Mouse (Mus musculus) adrenal gland, postnatal 4 days (tissue): ENCODE measurements around the gene Celf2. TPM values are rescaled to one million over a fixed set of nuclear protein-coding genes. Genes with fewer than 3 reads are reported as not detected.

Source experiments
- DNase-seq, 2 experiments: peaks; one replicate each; pipeline ENCODE4 v3.0.0; 2021 to 2022; ENCODE audit warnings: low spot score in 2 of 2, mixed read lengths in 2 of 2
- total RNA-seq, 2 experiments: library from RNA; stranded (reverse); gene quantifications; 2 replicates each; pipeline ENCODE4 v1.2.3; 2021

Gene Celf2
- total RNA-seq, 2 experiments from 2014 or later: 50.7 to 51.7 TPM

DNA sequence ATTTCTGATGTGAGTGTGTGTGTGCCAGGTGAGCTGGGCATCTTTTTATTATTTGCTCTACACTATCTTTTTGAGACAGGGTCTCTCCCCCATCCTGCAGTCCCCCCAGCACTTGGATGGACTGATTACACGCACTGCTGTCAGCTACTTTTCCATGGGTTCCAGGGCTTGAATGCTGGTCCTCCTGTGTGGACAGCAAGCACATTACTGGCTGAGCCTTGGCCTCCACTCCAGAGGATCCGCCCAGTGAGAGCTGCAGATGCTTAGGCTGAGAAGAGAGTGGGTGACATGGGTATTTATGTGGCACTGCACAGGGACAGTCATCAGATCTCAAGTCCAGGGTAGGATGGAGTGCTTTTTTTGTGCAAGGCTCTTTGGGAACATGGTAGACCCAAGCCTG is 981.3 kb downstream of the Celf2 start:
- no peak for DNase-seq

DNA sequence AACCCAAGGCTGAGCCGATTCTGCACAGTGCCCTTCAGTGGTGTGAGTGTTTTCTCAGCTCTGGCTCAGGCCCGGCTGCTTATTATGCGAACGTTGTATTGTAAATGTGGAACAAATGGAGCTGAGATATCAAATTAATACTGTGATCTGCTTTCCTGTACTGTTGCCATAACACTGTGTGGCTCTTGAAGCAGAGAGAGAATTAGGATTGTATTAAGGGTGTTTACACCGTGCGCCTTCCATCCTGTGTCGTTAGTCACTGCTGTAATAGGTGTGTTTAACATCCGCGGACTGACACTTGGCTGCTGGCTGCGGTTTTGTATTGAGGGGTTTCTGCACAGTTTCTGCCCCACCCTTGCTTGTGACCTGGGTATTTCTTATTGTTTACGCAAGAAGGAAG is 982.5 kb downstream of the Celf2 start:
- DNase-seq: no peak

DNA sequence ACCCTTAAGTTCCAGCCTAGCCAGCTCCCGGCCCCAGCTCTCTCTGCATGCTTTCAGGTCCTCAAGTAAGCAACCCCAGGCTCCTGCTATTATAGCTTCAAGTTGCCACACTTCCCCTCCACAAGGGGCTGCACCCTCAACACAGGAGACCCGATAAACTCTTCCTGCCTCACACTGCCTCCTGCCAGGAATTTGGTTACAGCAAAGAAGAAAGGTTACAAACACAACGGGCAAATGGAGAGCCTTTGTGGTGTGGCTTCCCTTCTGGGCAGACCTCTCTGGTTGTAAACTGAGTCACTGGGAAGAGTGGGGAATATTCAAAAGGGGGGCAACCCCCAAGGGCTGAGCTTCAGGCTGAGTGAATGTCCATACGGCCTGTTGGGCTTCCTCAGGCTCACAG is 983.1 kb downstream of the Celf2 start:
- no peak for DNase-seq

- no peak for DNase-seq
These were observed 985.5 kb downstream of the Celf2 start for GRCm38 (mm10) chr2:6523924-6524300.

- DNase-seq: no peak
These were observed 986.0 kb downstream of the Celf2 start for GRCm38 (mm10) chr2:6523261-6523923.

DNA sequence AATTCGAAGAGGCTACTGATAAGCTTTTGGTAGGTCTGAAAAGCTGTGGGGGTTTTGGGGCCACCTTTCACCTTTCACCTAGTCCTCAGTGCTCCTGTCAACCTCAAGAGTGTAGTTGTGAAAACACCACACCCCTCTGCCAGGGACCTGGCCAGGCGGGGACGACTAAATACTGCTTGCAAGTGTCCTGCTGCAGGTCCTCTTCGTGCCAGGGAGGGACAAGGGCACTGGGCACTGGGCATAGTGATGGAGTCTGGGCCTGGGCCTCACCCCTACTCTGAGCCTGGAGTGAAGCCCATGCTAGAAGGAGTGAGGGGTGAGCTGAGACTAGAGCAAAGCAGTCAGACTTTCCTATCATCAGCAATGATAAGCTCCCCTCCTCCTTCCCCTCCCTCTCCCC is 987.0 kb downstream of the Celf2 start:
- no peak for DNase-seq

GRCm38 (mm10) chr2:6513176-6513575 is 996.2 kb downstream of the Celf2 start:
- no peak for DNase-seq

- no peak for DNase-seq
These were observed 1002.3 kb downstream of the Celf2 start for GRCm38 (mm10) chr2:6507071-6507470.

- no peak for DNase-seq
These were observed 1003.2 kb downstream of the Celf2 start for GRCm38 (mm10) chr2:6505979-6506811.

GRCm38 (mm10) chr2:6505531-6505930 is 1003.8 kb downstream of the Celf2 start:
- DNase-seq: no peak

GRCm38 (mm10) chr2:6498101-6498500 is 1011.3 kb downstream of the Celf2 start:
- no peak for DNase-seq

GRCm38 (mm10) chr2:6497636-6498035 is 1011.7 kb downstream of the Celf2 start:
- no peak for DNase-seq

GRCm38 (mm10) chr2:6493886-6494285 is 1015.5 kb downstream of the Celf2 start:
- no peak for DNase-seq

DNA sequence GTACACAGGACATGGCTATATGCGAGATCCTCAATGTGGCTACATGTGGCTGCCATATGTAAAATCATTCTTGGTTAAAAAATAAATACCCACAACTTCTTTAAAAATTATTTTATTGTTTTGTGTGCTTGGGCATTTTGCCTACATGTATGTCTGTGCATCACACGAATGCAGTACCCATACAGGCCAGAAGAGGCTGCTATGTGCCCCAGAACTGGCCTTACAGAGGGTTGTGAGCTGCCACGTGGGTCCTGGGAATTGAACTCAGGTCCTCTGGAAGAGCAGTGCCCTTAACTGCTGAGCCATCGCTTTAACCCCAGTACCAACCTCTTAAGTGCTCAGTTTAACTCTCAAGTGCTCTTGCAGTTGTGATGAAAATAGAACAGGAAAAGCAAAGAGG is 1018.5 kb downstream of the Celf2 start:
- no peak for DNase-seq

DNA sequence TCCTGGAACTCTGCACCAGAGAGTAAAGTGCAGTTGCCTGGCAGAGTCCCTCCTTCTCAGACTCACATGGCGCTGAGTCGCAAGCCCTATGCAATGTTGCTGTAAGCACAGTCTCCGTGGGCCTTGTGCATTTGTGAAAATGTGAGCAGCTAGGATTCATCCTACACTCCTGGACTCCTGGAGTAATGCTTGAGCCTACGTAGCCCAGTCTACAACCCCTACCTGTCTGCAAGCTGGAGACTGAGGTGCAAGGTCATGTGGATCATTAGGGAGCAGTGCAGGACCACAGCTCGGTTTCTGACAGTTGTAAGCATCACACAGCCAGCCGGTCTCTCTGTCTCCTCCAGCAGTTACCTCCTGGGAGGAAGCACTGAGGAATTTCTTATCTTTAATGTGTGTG is 1019.3 kb downstream of the Celf2 start:
- no peak for DNase-seq
